Mouse (Mus musculus) ES-Bruce4 (cell line): ENCODE measurements around the gene Cars2. TPM values are rescaled to one million over a fixed set of nuclear protein-coding genes. Genes with fewer than 3 reads are reported as not detected.

Experiments used
- H3K27ac ChIP-seq: 2 replicates; pipeline ENCODE4 v1.5.1; 2012; ENCODE audit warnings: low read length, inconsistent platforms; ENCODE audit not compliant: insufficient read depth
- H3K27me3 ChIP-seq: 2 replicates; pipeline ENCODE4 v1.6.1; 2012; ENCODE audit warnings: mild to moderate bottlenecking, low read length, inconsistent platforms; ENCODE audit not compliant: control insufficient read depth, poor library complexity, insufficient read depth, severe bottlenecking
- H3K36me3 ChIP-seq: 2 replicates; pipeline ENCODE4 v1.6.1; 2012; ENCODE audit warnings: inconsistent platforms, mild to moderate bottlenecking, low read length, moderate library complexity; ENCODE audit not compliant: control insufficient read depth, poor library complexity, insufficient read depth, severe bottlenecking
- H3K4me1 ChIP-seq: one replicate; pipeline ENCODE4 v1.8.1; 2011; ENCODE audit warnings: low read length; ENCODE audit not compliant: control insufficient read depth, insufficient read depth
- H3K4me3 ChIP-seq: 2 replicates; pipeline ENCODE4 v1.5.1; 2011; ENCODE audit warnings: low read depth, mild to moderate bottlenecking, low read length
- H3K9ac ChIP-seq: 2 replicates; pipeline ENCODE4 v1.6.1; 2012; ENCODE audit warnings: low read depth, mild to moderate bottlenecking, inconsistent platforms; ENCODE audit not compliant: poor library complexity, severe bottlenecking
- H3K9me3 ChIP-seq: replicated peaks from 2 replicates; pipeline ENCODE4 v1.6.1; 2012; ENCODE audit warnings: mild to moderate bottlenecking, low read length, inconsistent platforms; ENCODE audit not compliant: control insufficient read depth, poor library complexity, insufficient read depth, severe bottlenecking
- CTCF ChIP-seq: IDR thresholded peaks from one replicate; pipeline ENCODE4 v1.8.1; 2011; ENCODE audit warnings: low read depth, low read length
- EP300 ChIP-seq: IDR thresholded peaks from 2 replicates; pipeline ENCODE4 v1.6.1; 2011; ENCODE audit warnings: low read depth, low read length; ENCODE audit not compliant: insufficient read depth
- POLR2A ChIP-seq: IDR thresholded peaks from one replicate; pipeline ENCODE4 v1.8.1; 2011; ENCODE audit warnings: low read length; ENCODE audit not compliant: insufficient read depth
- polyA plus RNA-seq: library from polyadenylated mRNA; stranded (reverse); fragments of >200 nt; gene quantifications from 2 replicates; pipeline ENCODE4 v1.2.4, GENCODE M21; 2011; ENCODE audit warnings: low read depth; ENCODE audit not compliant: missing spikeins, insufficient read depth, insufficient read length

Cars2 gene
- polyA plus RNA-seq, 1 experiment = 19.9 TPM

DNA sequence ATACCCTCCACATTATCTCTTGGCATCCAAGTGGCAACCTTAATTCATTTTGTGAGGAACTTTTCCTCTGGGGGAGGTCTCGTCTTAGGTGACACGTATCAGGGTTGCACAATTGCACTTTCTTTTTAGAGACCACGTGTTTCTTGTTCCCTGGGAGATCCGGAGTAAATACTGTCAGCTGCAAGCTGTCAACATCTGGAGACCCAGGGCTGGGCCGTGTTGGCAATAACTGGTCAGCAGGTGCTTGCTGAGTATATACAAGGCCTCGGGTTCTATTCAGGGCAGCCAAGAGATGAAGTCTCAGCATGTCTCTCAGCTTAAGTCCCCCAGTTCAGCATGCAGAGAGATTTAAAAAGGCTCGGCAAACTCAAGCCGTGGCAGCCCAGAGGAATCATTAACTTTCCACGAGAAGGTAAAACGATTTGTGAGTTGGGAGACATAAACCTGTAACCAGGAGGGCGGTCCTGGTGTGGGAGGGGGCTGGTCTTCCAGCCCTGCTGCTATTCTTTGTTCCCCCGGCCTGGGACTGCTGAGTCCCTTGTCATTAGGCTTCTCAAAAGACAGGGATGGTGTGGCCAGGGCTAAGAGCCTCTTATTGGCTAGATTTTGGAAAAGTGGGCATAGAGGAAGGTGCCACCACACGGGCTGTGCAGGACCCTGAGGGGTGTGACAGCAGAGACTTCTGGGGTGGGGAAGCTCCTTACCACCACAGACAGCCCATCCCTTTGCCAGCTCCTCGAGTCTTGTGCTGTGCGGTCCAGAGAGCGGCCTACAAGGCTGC lies 25.2 kb upstream of the Cars2 start:
- no peak overlapping the region for H3K9ac ChIP-seq
- no peak overlapping the region for H3K27ac ChIP-seq
- no peaks in the 10 kb centered on the region for H3K36me3 ChIP-seq
- no peaks in the 10 kb centered on the region for H3K4me1 ChIP-seq
- TF ChIP-seq POLR2A (no peak), EP300 (no peak), CTCF (no peak)
- H3K27me3 ChIP-seq = no peaks in the 10 kb centered on the region
- H3K4me3 ChIP-seq = no peak overlapping the region
- H3K9me3 ChIP-seq = no peaks in the 10 kb centered on the region

DNA sequence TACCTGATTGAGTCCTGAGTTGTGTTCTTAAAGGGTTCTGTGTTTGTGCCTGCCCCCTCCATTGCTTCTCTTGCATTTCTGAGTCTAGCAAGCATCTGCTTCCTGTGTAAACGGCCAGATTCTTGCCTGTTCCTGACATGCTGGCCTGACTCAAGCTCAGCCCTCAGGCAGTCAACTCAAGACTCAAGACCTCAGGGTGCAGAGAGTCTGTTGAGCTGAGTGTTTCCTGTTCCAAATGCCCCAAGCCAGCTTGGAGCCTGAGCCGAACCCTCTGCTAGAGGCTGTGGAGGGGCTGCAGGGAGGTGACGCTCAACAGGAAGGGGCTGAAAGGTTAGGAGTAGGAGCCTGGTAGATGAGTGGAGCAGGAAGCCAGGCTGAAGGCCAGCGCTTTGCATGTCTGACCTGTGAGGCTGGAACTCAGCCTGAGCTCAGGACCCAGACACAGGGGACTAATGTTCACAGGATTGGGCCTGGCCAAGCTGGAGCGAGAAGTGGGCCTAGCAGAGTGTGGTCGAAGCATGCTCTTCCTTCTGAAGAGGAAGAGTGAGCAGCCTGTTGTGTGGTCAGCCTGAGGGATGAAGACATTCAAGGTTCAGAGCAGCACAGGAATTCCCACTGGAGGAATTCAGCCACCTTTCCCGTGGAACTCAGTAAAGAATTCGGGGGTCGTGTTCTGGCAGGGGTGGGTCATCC lies 24.5 kb upstream of the Cars2 start:
- Histone ChIP-seq H3K27me3 (no peaks in the 10 kb centered on the region), H3K36me3 (no peaks in the 10 kb centered on the region), H3K4me3 (no peak overlapping the region), H3K9ac (no peak overlapping the region), H3K27ac (no peak overlapping the region), H3K4me1 (no peaks in the 10 kb centered on the region), H3K9me3 (no peaks in the 10 kb centered on the region)
- no peak for TF ChIP-seq POLR2A
- TF ChIP-seq CTCF = no peak
- no peak for TF ChIP-seq EP300

DNA sequence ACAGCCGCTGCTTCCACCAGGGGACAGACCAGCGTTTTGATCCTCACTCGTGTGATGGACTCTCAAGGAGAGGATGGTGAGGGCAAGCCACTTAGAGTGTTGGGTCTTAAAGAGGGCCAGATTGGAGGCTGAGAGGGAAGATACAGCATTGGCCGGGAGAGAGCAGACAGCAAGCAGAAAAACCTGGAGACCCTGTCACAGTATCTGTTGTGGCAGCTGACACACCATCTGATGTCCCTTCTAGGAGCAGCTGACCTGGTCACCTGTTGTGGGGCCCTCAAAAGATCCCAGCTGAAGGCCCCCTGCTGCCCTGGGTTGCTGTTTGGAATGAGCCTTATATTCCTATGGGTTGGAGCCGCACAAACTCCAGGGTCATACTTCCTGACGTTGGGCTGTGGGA lies 21.8 kb upstream of the Cars2 start:
- Histone ChIP-seq H3K27ac (no peak overlapping the region), H3K27me3 (no peaks in the 10 kb centered on the region), H3K4me1 (no peaks in the 10 kb centered on the region), H3K36me3 (no peaks in the 10 kb centered on the region), H3K9ac (no peak overlapping the region), H3K4me3 (no peak overlapping the region), H3K9me3 (no peaks in the 10 kb centered on the region)
- TF ChIP-seq CTCF (no peak), POLR2A (no peak), EP300 (no peak)

DNA sequence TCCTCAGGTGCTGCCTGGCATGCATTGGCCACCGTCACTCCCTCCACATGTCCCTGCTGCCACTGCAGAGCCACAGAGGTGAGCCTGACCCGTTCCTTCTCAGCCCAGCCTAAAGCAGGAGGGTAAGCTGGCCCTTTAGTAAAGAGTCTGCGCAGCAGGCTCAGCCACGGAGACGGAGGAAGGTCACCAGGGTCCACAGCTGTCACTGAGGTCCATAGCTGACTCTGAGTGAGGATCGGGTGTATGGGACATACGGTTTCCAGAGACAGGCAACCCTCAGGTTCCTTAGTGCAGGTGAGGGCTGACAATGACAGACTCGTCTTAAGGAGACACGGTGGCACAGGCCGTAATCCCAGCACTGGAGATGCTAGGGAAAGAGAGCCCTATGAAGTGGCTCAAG lies 21.4 kb upstream of the Cars2 start:
- no peak for TF ChIP-seq POLR2A
- TF ChIP-seq EP300 = no peak
- no peak for TF ChIP-seq CTCF

DNA sequence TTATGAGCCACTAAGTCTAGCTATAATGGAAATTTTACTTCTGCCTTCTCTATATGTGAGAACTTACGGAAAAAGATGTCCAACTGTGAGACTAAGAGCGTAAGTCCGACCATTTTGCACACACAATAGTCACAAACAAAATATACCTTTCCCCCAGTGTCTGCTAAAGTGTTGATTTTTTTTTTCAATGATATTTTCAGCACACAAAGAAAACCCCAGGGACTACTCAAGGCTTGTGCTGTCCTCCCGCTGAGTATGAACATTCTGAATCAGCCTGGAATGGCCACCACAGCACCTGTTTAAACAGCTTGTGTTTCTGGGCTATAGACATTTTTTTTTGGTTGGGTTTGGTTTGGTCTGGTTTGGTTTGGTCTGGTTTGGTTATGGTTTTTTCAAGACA lies 20.2 kb upstream of the Cars2 start:
- Histone ChIP-seq H3K9me3 (no peaks in the 10 kb centered on the region), H3K27me3 (no peaks in the 10 kb centered on the region), H3K36me3 (0 out of 2 replicates have a peak, but pooled peaks cover 3% of the 10 kb centered on the region), H3K27ac (no peak overlapping the region), H3K4me3 (no peak overlapping the region), H3K4me1 (no peaks in the 10 kb centered on the region), H3K9ac (no peak overlapping the region)
- TF ChIP-seq POLR2A = no peak
- no peak for TF ChIP-seq CTCF
- no peak for TF ChIP-seq EP300

More for the DNA sequence above, 21.4 kb upstream of the Cars2 start:
- no peaks in the 10 kb centered on the region for H3K4me1 ChIP-seq
- H3K27me3 ChIP-seq = no peaks in the 10 kb centered on the region
- no peak overlapping the region for H3K9ac ChIP-seq
- H3K9me3 ChIP-seq = no peaks in the 10 kb centered on the region
- H3K36me3 ChIP-seq = 0 out of 2 replicates have a peak, but pooled peaks cover 2% of the 10 kb centered on the region
- H3K27ac ChIP-seq = no peak overlapping the region
- H3K4me3 ChIP-seq = no peak overlapping the region
